Mouse (Mus musculus) adrenal gland (tissue): Measurements from ENCODE around the gene Ociad2.

Experiments
- intact Hi-C: fragments of 180-260 bp; cut with DNase I; formaldehyde crosslinking; loops from one replicate; pipeline ENCODE4 v1.15.1; 2025
- long read RNA-seq, 2 experiments: library from polyadenylated mRNA; unstranded; transcript quantifications; one replicate each; pipeline ENCODE4 v2.0.0; 2020; ENCODE audit warnings: borderline replicate concordance in 1 of 2; ENCODE audit not compliant: insufficient replicate concordance in 1 of 2

The Ociad2 gene
- long read RNA-seq, experiment 1, transcript Ociad2-201 (7 exons, 2,554 nt), result major isoform, 49 of 57 reads
- long read RNA-seq, experiment 1, partial matches to known transcripts, result 3 of 57 reads
- long read RNA-seq, experiment 1, other reads (novel, unspliced or antisense), result 4 of 57 reads
- long read RNA-seq, experiment 2, transcript Ociad2-201 (7 exons, 2,554 nt), result major isoform, 37 of 38 reads
- long read RNA-seq, experiment 2, partial matches to known transcripts, result 1 of 38 reads
- long read RNA-seq, experiment 2, other reads (novel, unspliced or antisense), result 0 of 38 reads

GRCm38 (mm10) chr5:73340723-73341235, at the start of gene Ociad2:
TSS of gene Ociad2 (minus strand) at chr5:73341028.
- intact Hi-C loops, result no loop called here

GRCm38 (mm10) chr5:73383647-73383970, 42.8 kb upstream of the Ociad2 start:
- intact Hi-C loops, result loop anchor here (5.0 to 10.0 kb wide), 5 partner anchors 66 to 489 kb away; partner anchors contain the start of gene Fryl

DNA sequence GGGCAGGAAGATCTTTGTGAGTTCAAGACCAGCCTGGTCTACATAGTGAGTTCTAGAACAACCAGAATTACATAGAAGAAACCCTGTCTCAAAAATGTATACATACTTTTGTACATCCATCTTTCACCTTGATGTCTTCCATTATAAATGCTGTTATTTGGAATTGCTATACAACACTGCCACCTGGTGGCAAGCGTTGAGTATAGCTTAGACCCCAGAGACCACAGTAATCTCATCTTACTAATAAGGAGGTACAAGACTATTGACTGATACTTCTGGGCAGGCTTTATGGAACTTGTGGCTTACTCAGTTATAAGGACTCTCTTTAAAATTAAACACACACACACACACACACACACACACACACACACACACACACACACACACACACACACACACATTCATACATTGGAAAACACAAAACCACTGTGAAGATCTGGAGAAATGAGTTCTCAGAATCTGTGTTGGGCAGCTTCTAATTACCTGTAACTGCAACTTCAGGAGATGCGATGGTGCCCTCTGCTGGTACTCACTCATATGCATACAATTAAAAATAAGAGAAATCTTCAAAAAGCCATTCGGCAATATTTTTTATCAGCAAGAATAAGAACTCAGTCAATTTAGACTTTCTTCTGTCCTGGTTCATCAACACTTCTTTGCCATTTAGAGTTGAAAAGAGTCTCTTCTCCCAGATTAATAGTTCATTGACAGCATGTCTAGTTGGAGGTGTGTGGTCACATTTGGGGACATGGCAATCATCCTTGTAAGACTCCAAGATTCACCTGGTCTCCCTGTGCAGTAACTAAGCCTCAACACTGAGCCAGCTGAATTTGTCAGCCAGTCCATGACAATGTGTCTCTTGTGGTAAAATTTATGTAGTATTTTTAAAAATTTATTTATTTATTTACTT, 42.2 kb upstream of the Ociad2 start:
- intact Hi-C loops, result loop anchor here (5.0 to 10.0 kb wide), 5 partner anchors 66 to 488 kb away; partner anchors contain the start of gene Fryl

DNA sequence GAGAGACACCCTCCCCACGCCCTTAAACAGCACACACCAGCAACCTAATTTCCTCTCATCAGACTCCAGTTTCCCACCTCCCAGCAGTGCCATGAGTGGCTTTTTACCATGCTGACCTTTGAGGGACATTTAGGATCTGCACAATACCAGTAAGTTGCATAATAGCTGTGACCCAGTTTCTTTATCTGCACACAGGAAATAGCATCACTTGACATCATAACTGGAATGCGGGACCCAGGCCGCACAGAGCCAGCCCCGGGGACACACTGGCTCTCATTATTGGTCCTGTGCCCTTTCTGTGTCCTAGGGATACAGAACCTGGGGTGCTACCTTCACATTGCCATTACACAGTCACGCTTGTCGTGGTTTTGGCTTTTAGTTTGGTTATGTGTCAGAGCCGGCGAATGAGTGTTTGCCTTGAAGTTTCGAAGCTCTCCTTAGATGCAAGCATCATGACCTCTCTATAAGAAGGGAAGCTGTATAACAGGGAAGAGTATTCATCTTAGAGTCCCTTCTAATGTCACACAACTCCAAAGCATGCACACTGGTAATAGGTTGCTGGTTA, 41.2 kb upstream of the Ociad2 start:
- intact Hi-C loops, result loop anchor here (2.0 to 10.0 kb wide), 6 partner anchors 65 to 487 kb away; partner anchors contain the start of gene Fryl

- intact Hi-C loops, result loop anchor here (2.0 to 10.0 kb wide), 6 partner anchors 64 to 487 kb away; partner anchors contain the start of gene Fryl
Observed at GRCm38 (mm10) chr5:73381510-73381909, 40.7 kb upstream of the Ociad2 start.

DNA sequence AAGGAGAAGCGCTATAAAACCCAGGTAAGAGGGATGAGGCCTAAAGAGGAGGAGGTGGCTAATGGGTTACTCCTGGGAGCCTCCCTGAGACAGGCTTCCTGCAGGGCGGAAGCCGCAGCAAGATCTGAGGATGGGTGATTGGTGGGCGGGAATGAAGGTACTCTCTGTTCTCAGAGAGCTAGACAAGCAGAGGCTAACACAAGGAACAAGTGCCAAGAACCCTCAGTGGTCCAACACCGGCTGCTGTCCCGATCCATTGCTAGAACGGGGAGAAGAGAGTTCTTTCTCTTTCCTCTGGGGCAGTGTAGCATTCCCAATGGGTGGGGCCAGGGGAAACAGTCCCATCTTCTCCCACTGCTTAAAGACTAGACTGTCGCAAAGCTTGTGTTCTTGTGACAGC, 40.0 kb upstream of the Ociad2 start:
- intact Hi-C loops, result loop anchor here (2.0 to 10.0 kb wide), 6 partner anchors 64 to 486 kb away; partner anchors contain the start of gene Fryl

DNA sequence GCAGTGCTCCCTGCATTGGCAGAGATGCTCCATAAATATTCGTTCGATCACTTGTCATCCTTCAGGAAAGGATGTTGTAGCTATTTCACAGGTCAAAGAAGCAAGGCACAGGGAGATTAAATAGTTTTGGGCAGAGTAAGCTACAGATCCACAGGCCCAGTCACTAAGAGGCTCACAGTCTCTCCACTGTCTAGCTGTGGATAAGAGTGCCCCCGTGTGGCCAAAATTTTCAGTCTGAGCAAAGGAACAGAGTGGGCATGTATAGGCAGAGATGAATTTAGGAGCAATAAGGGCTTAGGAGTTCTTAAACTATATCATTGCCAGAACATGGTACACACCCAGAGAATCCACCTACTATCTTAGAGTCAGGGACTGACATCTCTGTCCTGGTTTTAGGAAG, 39.1 kb upstream of the Ociad2 start:
- intact Hi-C loops, result loop anchor here (2.0 to 10.0 kb wide), 7 partner anchors 53 to 485 kb away; partner anchors contain the start of gene Fryl

DNA sequence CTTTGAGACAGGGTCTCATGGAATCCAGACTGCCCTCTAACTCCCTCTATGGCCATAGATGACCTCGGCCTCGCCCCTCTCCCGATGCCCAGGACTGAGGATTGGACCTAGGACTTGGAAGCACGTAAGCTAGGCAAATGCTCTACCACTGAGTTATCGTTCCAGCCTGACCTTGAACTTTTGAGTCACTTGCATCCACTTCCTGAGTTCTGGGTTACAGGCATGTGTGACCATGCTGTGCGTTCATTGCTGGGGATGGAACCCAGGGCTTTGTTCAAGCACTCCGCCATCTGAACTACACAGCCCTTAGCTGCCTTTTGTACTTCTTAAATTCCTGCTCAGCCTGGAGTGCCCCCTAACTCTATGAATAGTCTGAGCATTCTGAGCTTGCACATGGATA, 35.7 kb upstream of the Ociad2 start:
- intact Hi-C loops, result loop anchor here (5.0 kb wide), 1 partner anchor 49 kb away; no protein-coding TSS in a partner anchor

DNA sequence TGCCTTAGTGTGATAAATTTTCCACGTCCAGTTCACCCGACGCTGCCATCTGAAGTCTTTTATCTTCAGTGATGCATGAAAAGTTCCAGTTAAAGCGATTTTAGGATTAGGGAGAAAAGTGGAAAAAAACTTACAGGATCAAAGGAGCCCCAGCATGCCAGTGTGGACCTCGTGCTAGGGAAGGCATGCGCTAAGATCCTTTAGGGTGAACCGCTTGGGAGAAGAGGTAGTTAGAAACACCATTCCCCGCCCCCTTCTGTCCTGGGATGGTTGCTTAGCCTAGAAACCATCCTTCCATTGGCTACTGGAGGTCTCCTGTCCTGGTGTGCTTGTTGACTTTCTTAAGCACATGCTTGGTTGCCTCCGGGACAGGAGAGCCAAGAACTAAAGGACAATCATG, 35.2 kb upstream of the Ociad2 start:
- intact Hi-C loops, result loop anchor here (5.0 kb wide), 1 partner anchor 49 kb away; no protein-coding TSS in a partner anchor

GRCm38 (mm10) chr5:73373184-73373583, 32.4 kb upstream of the Ociad2 start:
- intact Hi-C loops, result no loop called here

GRCm38 (mm10) chr5:73372601-73373000, 31.8 kb upstream of the Ociad2 start:
- intact Hi-C loops, result no loop called here

DNA sequence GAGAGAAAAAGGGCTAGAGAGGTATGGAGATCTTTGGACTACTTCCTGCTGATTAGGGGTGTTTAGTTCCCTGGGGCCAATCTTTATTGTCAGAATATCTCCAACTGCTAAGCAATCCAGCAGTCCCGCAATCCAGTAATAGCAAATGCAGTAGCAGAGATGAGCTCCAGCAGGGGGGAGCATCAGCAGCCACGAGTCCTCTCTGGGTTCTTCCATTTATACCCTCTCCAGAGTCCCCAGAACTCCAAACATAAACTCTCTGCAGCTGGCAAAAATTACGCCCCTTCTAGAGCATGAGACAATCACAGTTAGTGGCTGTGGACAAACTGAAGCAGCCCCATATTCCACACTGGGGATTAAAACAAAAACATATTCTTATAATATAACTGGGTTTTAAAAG, 28.9 kb upstream of the Ociad2 start:
- intact Hi-C loops, result no loop called here

GRCm38 (mm10) chr5:73368845-73369447, 28.1 kb upstream of the Ociad2 start:
- intact Hi-C loops, result no loop called here

- intact Hi-C loops, result no loop called here
Observed at GRCm38 (mm10) chr5:73367906-73368305, 27.1 kb upstream of the Ociad2 start.

- intact Hi-C loops, result no loop called here
Observed at GRCm38 (mm10) chr5:73364107-73364864, 23.5 kb upstream of the Ociad2 start.

DNA sequence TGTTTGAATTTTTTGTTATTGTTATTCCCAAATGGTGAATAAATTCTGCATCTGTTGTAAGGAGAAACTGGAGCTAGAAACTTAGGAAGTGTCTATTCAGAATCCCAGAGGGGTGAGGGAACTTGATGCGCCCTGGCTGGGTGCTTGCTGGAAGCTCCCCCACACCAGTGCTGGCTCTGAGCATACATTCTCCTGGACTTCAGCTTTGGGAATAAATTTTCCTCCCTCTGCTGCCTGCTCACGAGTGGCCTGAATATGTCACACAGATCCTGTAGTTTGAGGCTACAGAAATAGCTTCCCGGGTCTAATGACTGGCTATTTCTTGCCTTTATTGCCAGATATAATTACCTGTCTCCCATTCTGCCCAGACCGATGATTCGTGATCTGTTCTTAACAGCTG, 22.0 kb upstream of the Ociad2 start:
- intact Hi-C loops, result no loop called here

GRCm38 (mm10) chr5:73362338-73362737, 21.5 kb upstream of the Ociad2 start:
- intact Hi-C loops, result no loop called here

GRCm38 (mm10) chr5:73360240-73360639, 19.4 kb upstream of the Ociad2 start:
- intact Hi-C loops, result no loop called here

DNA sequence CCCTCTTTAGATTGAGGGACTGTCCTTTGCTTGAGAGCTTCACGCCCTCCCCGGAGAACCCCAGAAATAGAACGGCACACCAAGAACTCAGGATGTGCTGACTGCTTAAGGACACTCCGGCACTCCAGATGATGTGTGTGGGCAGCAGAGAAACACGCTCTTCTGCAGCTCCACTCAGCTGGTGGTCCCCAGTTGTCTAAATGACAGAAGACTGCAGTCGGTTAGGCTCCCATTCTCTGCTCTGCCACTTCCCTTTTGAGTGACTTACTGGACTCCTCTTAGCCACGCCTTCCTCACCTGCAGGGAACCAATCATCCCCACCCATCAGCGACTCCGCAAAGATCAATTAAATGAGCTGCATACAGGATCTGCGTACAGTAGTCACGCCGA, 18.9 kb upstream of the Ociad2 start:
- intact Hi-C loops, result no loop called here

GRCm38 (mm10) chr5:73359134-73359751, 18.4 kb upstream of the Ociad2 start:
- intact Hi-C loops, result no loop called here
